Mouse (Mus musculus) telencephalon, adult 2 months (tissue): ENCODE measurements around the gene Fggy.

Experiments
- DNase-seq: peaks from one replicate; pipeline ENCODE4 v3.0.0-alpha.2; 2011; ENCODE audit warnings: low read depth, low spot score

Gene Fggy

DNA sequence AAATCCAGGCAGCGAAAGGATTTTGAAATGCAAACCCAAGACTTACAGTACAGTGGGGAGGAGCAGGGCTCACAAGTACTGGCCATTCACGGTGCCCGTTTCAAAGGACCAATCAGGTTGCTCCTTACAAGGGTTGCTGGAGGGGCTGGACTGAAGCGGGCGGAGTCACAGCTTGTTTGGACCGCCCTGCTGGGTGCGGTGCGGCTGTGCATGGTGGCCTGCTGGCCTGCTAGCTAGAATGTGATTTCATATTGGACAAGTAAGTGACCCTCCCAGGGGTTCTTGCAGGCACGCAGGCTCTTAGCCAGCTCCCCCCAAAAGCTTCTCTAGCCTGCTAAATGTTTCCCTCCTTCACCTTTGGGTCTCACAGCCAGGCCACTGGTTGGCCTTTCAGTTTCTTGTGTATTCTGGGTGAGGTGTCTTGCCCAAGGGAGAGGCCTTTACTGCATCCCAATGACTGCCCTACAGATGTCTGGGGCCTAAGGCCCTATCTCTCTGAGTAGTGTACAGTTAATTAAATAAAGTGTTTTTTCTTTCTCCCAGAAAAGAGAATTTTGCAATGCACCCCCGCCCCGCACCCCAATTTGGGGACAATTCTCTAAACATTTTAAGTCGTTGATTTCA lies at the start of gene Fggy:
Gene Fggy (plus strand): TSS at position 175 of the 624 bp plus-strand sequence.
- DNase-seq: peak; percentile 98

GRCm38 (mm10) chr4:95507946-95508311 lies 49.4 kb upstream of the Fggy start:
- no peak for DNase-seq

DNA sequence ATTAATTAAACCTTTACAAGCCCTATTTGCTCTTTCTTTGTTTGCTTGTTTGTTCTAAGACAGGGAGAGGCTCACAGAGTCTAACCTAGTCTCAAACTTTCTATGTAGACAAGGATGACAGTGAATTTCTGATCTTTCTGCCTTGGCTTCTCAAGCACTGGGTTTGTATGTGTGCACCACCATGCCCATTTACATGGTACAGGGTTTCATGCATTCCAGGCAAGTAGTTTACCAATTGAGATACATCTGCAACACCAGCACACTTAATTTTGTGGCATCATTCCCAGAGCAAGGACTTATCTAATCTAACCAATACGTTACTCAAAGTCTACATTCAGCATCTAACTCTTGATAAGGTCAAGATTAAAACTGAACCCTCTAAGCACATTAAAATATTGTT lies 38.9 kb upstream of the Fggy start:
- DNase-seq: no peak

DNA sequence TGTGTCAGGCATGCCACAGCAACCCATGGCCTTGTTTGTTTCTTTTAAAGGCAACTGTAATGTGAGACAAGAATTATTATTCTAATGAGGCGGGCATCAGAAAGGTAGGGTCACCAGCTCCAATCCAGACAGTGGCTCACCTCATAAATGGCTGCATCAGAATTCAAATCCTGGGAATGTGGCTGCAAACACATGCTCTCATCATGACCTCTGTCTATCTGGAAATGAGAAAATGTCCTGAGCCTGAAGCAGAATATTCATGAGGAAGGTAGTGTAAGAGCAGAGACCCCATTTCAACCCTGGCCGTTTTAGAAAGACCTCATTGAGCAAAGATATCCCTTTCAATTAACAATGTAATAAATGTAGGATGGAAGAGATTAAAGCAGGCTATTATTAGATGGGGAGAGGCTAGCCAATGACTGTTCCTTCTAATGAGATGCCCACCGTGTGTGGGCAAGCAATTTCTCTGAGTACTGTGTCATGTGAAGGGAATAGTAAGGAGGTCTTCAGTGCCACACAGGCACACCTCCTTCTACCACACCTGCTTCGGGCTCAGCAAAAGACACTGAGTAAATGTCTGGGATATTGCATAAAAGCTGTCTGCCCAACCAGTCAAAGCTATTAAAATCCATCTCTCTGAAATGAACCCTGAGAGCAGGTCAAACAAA lies 37.2 kb upstream of the Fggy start:
- DNase-seq: no peak

GRCm38 (mm10) chr4:95520643-95521032 lies 36.7 kb upstream of the Fggy start:
- no peak for DNase-seq

DNA sequence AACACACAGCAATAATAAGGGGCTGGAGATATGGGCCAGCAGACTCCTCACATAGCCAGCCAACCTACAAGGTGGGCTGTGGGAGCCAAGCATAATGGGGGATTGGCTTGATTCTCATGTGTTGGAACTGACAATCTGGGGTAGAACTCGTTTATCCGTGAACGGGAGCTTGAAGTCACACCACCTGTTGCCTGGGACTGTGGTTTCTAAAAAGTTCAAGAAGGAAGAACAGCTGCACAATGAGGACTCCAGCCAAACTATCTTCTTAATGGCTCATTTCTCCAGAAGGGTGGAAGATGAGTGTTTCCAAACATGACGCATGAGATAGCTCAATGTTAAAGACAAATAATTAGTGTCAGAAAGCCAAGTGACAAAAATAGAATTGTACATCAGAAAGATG lies 30.7 kb upstream of the Fggy start:
- no peak for DNase-seq

- DNase-seq: no peak
These were observed 26.6 kb upstream of the Fggy start for GRCm38 (mm10) chr4:95530757-95531156.

GRCm38 (mm10) chr4:95533946-95534345 lies 23.4 kb upstream of the Fggy start:
- no peak for DNase-seq

DNA sequence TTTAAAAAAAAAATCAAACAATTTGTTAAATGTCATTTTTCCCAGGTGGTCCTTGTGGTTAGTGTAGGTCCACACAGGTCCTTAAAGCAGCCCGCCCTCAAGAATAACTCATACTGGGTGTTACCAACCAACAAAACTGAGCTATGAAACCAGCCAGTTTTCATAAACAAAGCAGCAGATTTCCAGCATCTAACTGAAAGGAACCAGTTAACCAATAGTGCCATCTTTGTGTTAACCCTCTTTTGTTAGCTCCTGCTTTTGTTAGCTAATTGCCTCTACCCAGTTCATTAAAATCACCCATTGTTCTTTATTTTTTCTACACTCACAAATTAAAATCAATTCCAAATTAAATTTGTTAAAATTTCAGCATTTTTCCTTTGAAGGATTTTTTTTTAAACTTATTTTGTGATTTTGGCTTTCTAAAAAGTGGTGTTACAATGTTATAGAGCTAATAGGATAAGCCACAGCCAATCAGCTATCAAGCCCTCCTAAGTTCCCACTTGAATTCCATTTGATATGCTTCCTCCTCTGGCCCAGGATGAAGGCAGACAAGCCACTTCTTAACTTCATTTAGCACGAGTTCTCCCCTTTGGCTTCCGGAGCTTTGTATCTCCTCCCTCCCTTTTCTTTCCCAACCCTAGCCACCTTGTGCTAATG lies 15.8 kb upstream of the Fggy start:
- DNase-seq: no peak

- no peak for DNase-seq
These were observed 15.1 kb upstream of the Fggy start for GRCm38 (mm10) chr4:95542039-95542790.

GRCm38 (mm10) chr4:95543529-95543928 lies 13.8 kb upstream of the Fggy start:
- no peak for DNase-seq

DNA sequence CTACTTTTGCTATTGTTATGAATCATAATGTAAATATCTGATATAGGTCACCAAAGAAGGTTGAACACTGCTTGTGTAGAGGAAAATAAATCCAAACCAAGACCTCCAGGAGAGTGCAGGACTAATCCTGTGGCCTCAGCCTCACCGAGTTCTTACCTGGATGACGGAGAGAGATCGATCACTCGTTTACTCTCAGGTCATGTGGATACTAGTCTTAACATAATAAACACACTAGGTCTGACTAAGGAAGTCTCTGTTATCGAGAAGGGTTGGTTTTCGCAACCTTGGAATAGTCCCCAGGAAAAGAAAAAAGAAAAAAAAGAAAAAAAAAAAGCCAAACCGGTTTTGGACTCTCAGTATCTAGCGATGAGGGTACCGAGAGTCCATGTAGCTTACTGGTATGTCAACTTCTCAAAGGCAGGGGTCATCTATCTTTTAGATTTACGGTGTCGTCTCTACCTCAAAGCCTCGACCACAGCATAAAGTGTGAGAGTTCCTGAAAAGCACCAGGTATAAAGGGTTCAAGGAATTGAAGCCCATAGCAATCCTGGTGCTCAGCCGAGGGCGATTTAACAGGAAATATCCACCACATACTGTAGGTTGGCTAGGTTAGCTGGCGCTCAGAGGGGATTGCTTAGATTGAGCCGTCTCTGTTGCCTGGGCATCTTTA lies 509 bp upstream of the Fggy start:
- no peak for DNase-seq

DNA sequence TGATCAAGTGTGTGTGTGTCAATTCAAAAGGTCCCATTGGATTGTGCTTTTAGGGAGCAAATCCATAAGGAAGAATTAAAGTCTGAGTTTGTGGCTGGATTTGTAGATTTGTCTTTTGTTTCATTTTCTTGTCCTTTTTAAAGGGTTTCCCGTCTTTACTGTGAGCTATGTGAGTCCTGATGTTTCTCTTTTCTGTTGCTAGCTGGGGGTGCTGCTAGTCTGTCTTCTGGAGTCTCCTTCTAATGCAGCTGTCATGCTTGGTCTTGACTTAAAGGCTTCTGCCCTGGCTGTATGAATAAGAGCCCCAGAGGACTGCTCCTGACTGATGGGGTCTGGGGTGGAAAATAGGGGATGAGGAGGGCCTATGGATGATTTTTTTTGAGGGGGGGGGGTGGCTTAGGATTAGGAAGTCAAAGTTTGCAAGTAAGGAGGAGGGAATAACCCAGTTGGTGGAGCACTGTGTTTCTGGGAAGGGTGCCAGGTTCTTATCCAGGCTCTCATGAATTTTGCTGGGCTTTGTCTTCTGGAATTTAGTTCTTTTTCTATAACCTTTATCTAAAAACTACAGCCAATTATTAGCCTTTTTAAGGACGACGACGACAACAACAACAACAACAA lies 1.1 kb downstream of the Fggy start:
- peak; percentile 21 for DNase-seq

DNA sequence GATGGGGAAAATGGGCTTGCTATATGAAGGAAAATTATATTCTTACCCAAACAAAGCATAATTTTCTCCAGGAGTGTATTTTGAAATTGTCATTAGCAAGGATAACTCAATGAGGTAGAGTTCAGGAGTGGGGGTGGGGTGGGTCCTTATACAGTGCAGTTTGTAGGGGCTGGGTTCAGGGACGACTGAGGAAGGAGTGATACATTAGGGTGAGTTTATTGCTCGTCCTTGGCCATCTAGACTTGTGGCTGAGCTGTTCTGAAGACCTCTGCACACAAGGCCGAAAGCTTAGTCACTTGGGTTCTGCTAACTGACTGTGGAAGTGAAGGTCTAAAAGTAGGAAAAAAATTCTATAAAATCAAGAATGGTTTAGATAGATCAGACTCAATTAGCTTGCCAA lies 14.3 kb downstream of the Fggy start:
- DNase-seq: no peak

DNA sequence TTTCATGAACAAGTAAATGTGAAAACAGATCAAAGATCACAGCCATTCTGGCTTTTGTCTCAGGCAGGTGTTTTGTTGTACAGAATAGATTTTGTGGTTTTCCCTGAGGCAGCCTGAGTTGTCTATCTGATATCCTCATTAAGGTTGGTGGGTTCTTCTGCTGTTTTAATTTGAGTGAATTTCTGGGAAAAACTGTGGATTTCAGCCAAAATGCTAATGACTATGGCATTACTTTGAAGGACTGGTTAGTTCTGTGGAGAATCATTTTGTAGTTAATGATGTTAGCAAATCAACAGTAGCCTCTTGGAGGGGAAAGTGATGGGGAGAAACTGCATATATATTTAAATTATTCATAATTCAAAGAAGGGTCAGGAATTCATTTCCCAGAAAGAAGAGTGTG lies 16.4 kb downstream of the Fggy start:
- no peak for DNase-seq

GRCm38 (mm10) chr4:95575411-95575911 lies 18.2 kb downstream of the Fggy start:
- no peak for DNase-seq

DNA sequence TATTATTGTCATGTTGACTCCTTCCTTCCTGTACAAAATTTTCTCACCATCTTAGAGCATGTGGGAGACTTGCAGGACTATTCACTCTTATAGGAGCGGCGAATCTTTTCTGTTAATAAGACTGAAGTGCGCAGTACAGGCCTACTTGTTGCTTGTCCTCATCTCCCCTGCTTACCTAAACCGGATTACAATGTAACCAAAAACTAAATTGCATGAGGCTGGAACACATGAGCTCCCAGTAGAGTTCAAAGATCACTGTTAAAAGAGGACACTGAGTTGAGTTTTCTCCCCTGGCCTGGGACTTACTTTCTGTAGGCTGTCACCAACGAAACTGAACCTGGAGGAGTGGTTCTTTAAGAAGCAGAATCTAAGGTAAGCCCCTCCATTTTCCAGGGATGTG lies 21.9 kb downstream of the Fggy start:
- DNase-seq: no peak

- DNase-seq: no peak
These were observed 26.9 kb downstream of the Fggy start for GRCm38 (mm10) chr4:95584107-95584762.

GRCm38 (mm10) chr4:95586274-95587001 lies 29.1 kb downstream of the Fggy start:
- no peak for DNase-seq

- peak; percentile 78 for DNase-seq
These were observed 31.5 kb downstream of the Fggy start for GRCm38 (mm10) chr4:95588722-95589283.
